Mouse (Mus musculus): Measurements from ENCODE around the gene Dnaaf1. TPM values are rescaled to one million over a fixed set of nuclear protein-coding genes. Genes with fewer than 3 reads are reported as not detected.

Dnaaf1 gene
- polyA plus RNA-seq, 1 experiment from 2014 or later: 0.54 TPM

- H3K9me3 ChIP-seq: no peaks in the 10 kb centered on the region
- no peak for ATAC-seq (replicated peaks)
- H3K9ac ChIP-seq: peak overlapping the region; percentile 79; the same call in 1 of the 2 replicates
- peak overlapping the region; percentile 76 for H3K4me2 ChIP-seq
- no peaks in the 10 kb centered on the region for H3K27me3 ChIP-seq (replicated peaks)
- WGBS: 85% methylated on average over 9 of the region's 9 CpGs
- peak overlapping the region; percentile 74; the same call in 1 of the 2 replicates for H3K4me3 ChIP-seq
- no peak overlapping the region for H3K27ac ChIP-seq
- peaks cover 35% of the 10 kb centered on the region for H3K4me1 ChIP-seq
- H3K36me3 ChIP-seq (replicated peaks): peaks cover 8% of the 10 kb centered on the region; the same call in 1 of the 2 replicates
Measured at GRCm38 (mm10) chr8:119557132-119557531, 17.9 kb upstream of the Dnaaf1 start.

GRCm38 (mm10) chr8:119557821-119558602 is 17.0 kb upstream of the Dnaaf1 start:
- Histone ChIP-seq H3K9me3 (no peaks in the 10 kb centered on the region), H3K4me2 (peak overlapping the region; percentile 76), H3K4me1 (peaks cover 35% of the 10 kb centered on the region), H3K27ac (peak overlapping the region; percentile 95), H3K4me3 (peak overlapping the region; percentile 74), H3K9ac (peak overlapping the region; percentile 79), H3K27me3 (replicated peaks) (no peaks in the 10 kb centered on the region), H3K36me3 (replicated peaks) (peaks cover 16% of the 10 kb centered on the region)
- ATAC-seq (replicated peaks): peak; percentile 92
- under 1% methylated on average over 55 of the region's 55 CpGs for WGBS

GRCm38 (mm10) chr8:119558603-119559401 is 16.2 kb upstream of the Dnaaf1 start, which contains the start of gene Mbtps1:
Gene Mbtps1, minus strand, starts transcription at chr8:119558735.
- Histone ChIP-seq H3K4me1 (peaks cover 35% of the 10 kb centered on the region), H3K27me3 (replicated peaks) (no peaks in the 10 kb centered on the region), H3K9me3 (no peaks in the 10 kb centered on the region), H3K9ac (peak within 1 kb of the TSS; percentile 79), H3K4me3 (peak within 1 kb of the TSS; percentile 74), H3K4me2 (peak within 1 kb of the TSS; percentile 76), H3K27ac (peak within 1 kb of the TSS; percentile 95), H3K36me3 (replicated peaks) (peaks cover 24% of the 10 kb centered on the region)
- ATAC-seq (replicated peaks): peak; percentile 95
- 7% methylated on average over 59 of the region's 63 CpGs for WGBS

GRCm38 (mm10) chr8:119559402-119559720 is 15.7 kb upstream of the Dnaaf1 start:
- Histone ChIP-seq H3K4me1 (peaks cover 35% of the 10 kb centered on the region), H3K36me3 (replicated peaks) (peaks cover 29% of the 10 kb centered on the region), H3K4me3 (peak overlapping the region; percentile 74; the same call in 1 of the 2 replicates), H3K27me3 (replicated peaks) (no peaks in the 10 kb centered on the region), H3K27ac (peak overlapping the region; percentile 95), H3K9me3 (no peaks in the 10 kb centered on the region), H3K4me2 (peak overlapping the region; percentile 76; the same call in 1 of the 2 replicates), H3K9ac (peak overlapping the region; percentile 45; the same call in 1 of the 2 replicates)
- 85% methylated on average over 6 of the region's 6 CpGs for WGBS
- ATAC-seq (replicated peaks): peak; percentile 3; the same call in 1 of the 2 replicates

GRCm38 (mm10) chr8:119563849-119564251 is 11.2 kb upstream of the Dnaaf1 start:
- WGBS: 93% methylated on average over 14 of the region's 14 CpGs

GRCm38 (mm10) chr8:119566367-119566766 is 8.7 kb upstream of the Dnaaf1 start:
- no peak overlapping the region for H3K27ac ChIP-seq
- no peak overlapping the region for H3K9ac ChIP-seq
- WGBS: 79% methylated on average over 11 of the region's 11 CpGs
- H3K4me3 ChIP-seq: no peak overlapping the region
- H3K27me3 ChIP-seq (replicated peaks): no peaks in the 10 kb centered on the region
- no peak overlapping the region for H3K4me2 ChIP-seq
- no peak for ATAC-seq (replicated peaks)
- peaks cover 44% of the 10 kb centered on the region for H3K36me3 ChIP-seq (replicated peaks)
- no peaks in the 10 kb centered on the region for H3K4me1 ChIP-seq
- no peaks in the 10 kb centered on the region for H3K9me3 ChIP-seq

More at GRCm38 (mm10) chr8:119563849-119564251, 11.2 kb upstream of the Dnaaf1 start:
- Histone ChIP-seq H3K27ac (no peak overlapping the region), H3K4me2 (no peak overlapping the region), H3K36me3 (replicated peaks) (peaks cover 50% of the 10 kb centered on the region), H3K27me3 (replicated peaks) (no peaks in the 10 kb centered on the region), H3K9me3 (no peaks in the 10 kb centered on the region), H3K9ac (no peak overlapping the region), H3K4me3 (no peak overlapping the region), H3K4me1 (peaks cover 5% of the 10 kb centered on the region)
- no peak for ATAC-seq (replicated peaks)

- Histone ChIP-seq H3K4me1 (peaks cover 10% of the 10 kb centered on the region), H3K9me3 (no peaks in the 10 kb centered on the region), H3K4me3 (no peak overlapping the region), H3K4me2 (no peak overlapping the region), H3K36me3 (replicated peaks) (peaks cover 32% of the 10 kb centered on the region), H3K9ac (no peak overlapping the region), H3K27me3 (replicated peaks) (no peaks in the 10 kb centered on the region), H3K27ac (no peak overlapping the region)
- WGBS: 93% methylated on average over 9 of the region's 9 CpGs
- no peak for ATAC-seq (replicated peaks)
Measured at GRCm38 (mm10) chr8:119568251-119568650, 6.8 kb upstream of the Dnaaf1 start.

- H3K9me3 ChIP-seq: no peaks in the 10 kb centered on the region
- no peak overlapping the region for H3K27ac ChIP-seq
- no peak for ATAC-seq (replicated peaks)
- no peak overlapping the region for H3K9ac ChIP-seq
- H3K36me3 ChIP-seq (replicated peaks): peaks cover 25% of the 10 kb centered on the region
- H3K27me3 ChIP-seq (replicated peaks): no peaks in the 10 kb centered on the region
- no peak overlapping the region for H3K4me2 ChIP-seq
- no peak overlapping the region for H3K4me3 ChIP-seq
- H3K4me1 ChIP-seq: peaks cover 17% of the 10 kb centered on the region
- WGBS: 61% methylated on average over 7 of the region's 7 CpGs
Measured at GRCm38 (mm10) chr8:119568951-119569350, 6.1 kb upstream of the Dnaaf1 start.

- Histone ChIP-seq H3K4me3 (no peak overlapping the region), H3K4me2 (no peak overlapping the region), H3K27me3 (replicated peaks) (no peaks in the 10 kb centered on the region), H3K27ac (no peak overlapping the region), H3K36me3 (replicated peaks) (peaks cover 17% of the 10 kb centered on the region), H3K9ac (no peak overlapping the region), H3K9me3 (no peaks in the 10 kb centered on the region), H3K4me1 (peaks cover 20% of the 10 kb centered on the region)
- 39% methylated on average over 4 of the region's 4 CpGs for WGBS
- ATAC-seq (replicated peaks): no peak
Measured at GRCm38 (mm10) chr8:119569881-119570280, 5.2 kb upstream of the Dnaaf1 start.

- H3K9ac ChIP-seq: no peak overlapping the region
- ATAC-seq (replicated peaks): no peak
- 82% methylated on average over 6 of the region's 6 CpGs for WGBS
- H3K27ac ChIP-seq: no peak overlapping the region
- peaks cover 5% of the 10 kb centered on the region for H3K36me3 ChIP-seq (replicated peaks)
- peaks cover 3% of the 10 kb centered on the region for H3K27me3 ChIP-seq (replicated peaks)
- no peaks in the 10 kb centered on the region for H3K9me3 ChIP-seq
- H3K4me2 ChIP-seq: no peak overlapping the region
- peaks cover 25% of the 10 kb centered on the region for H3K4me1 ChIP-seq
- no peak overlapping the region for H3K4me3 ChIP-seq
Measured at GRCm38 (mm10) chr8:119571135-119571534, 3.9 kb upstream of the Dnaaf1 start.

GRCm38 (mm10) chr8:119572411-119572810 is 2.6 kb upstream of the Dnaaf1 start:
- no peak overlapping the region for H3K4me3 ChIP-seq
- H3K4me2 ChIP-seq: no peak overlapping the region
- 86% methylated on average over 4 of the region's 4 CpGs for WGBS
- ATAC-seq (replicated peaks): no peak
- peaks cover 10% of the 10 kb centered on the region for H3K27me3 ChIP-seq (replicated peaks)
- no peaks in the 10 kb centered on the region for H3K9me3 ChIP-seq
- H3K4me1 ChIP-seq: peaks cover 25% of the 10 kb centered on the region
- no peak overlapping the region for H3K27ac ChIP-seq
- H3K9ac ChIP-seq: no peak overlapping the region
- H3K36me3 ChIP-seq (replicated peaks): no peaks in the 10 kb centered on the region

- Histone ChIP-seq H3K4me1 (peaks cover 25% of the 10 kb centered on the region), H3K27ac (peak overlapping the region; percentile 79; the same call in 1 of the 2 replicates), H3K9me3 (no peaks in the 10 kb centered on the region), H3K27me3 (replicated peaks) (peaks cover 15% of the 10 kb centered on the region), H3K4me3 (peak overlapping the region; percentile 76), H3K9ac (peak overlapping the region; percentile 77), H3K4me2 (peak overlapping the region; percentile 82), H3K36me3 (replicated peaks) (no peaks in the 10 kb centered on the region)
- ATAC-seq (replicated peaks): peak; percentile 66; the same call in 1 of the 2 replicates
- WGBS: 1% methylated on average over 16 of the region's 16 CpGs
Measured at GRCm38 (mm10) chr8:119575366-119575726, 311 bp downstream of the Dnaaf1 start.

Measured in midbrain, embryonic 15.5 days (tissue).